Mouse (Mus musculus) CH12.LX (cell line): ENCODE results near the gene Fam83f.

ENCODE experiments used
- CHD1 ChIP-seq: IDR thresholded peaks from 2 replicates; pipeline ENCODE4 v1.6.1; 2012; ENCODE audit warnings: low read depth, low read length, improper control_type of control experiment, inconsistent platforms
- MYC ChIP-seq: IDR thresholded peaks from 2 replicates; pipeline ENCODE4 v1.6.1; 2011; ENCODE audit warnings: low read depth, mild to moderate bottlenecking, improper control_type of control experiment, low read length
- POLR2A ChIP-seq: IDR thresholded peaks from 2 replicates; pipeline ENCODE4 v1.6.1; 2011; ENCODE audit warnings: low read depth, mild to moderate bottlenecking, improper control_type of control experiment, low read length
- USF1 ChIP-seq: IDR thresholded peaks from 2 replicates; pipeline ENCODE4 v1.6.1; 2014; ENCODE audit warnings: low read depth, mild to moderate bottlenecking, inconsistent platforms, low read length, improper control_type of control experiment

DNA sequence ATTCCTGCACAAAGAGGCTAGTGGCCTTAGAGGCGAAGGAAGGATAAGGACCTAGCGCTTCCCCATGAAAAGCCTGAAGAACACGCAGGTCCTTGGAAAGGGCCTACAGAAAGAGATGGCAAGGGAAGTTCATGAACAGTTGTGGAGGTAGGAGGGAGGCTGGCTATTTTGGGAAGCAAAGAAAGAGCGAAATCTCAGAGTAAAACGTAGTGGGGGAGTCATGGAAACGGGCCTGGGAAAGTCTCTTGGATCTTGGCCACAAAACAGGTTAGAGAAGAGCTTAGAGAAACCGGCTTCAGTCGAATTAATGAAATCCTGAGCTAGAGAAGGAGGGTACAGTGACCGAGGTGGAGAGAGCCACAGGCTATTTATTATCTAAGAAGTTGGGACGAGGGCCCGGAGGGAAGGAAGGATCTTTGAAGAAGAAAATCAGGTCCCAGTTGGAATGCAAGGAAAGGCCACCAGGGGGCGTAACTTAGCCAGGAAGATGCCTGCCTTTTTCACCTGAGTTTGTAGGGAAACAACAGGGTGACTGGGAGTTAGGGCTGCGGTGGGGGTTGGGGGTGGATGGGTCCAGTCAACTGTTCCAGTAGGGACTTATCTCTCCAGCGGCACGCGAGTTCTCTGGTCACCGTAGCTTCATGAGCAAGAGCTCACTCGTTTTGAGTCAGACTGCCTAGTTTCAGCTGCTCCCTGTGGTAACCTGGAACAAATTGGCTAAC lies 34.3 kb downstream of the Fam83f start:
- TF ChIP-seq CHD1 (no peak), MYC (0 out of 2 replicates have a peak, but pooled peaks have one; percentile 10), USF1 (no peak), POLR2A (no peak)
